Mouse (Mus musculus) hindbrain, embryonic 13.5 days (tissue): ENCODE measurements around the gene Kcnn1. TPM values are rescaled to one million over a fixed set of nuclear protein-coding genes. Genes with fewer than 3 reads are reported as not detected.
A peak's percentile ranks its signal among the peaks of the same experiment; 100 is the strongest.
"Not testable (repeated sequence)": the region's sequence is repeated elsewhere in the genome, so short reads cannot be mapped to it uniquely, and the experiment has no call there.

Source experiments
- ATAC-seq: fragments of 200-750 bp; cut with Nextera tagmentation; 2 replicates; pipeline ENCODE4 v1.8.0; 2017; ENCODE audit warnings: moderate TSS enrichment; ENCODE audit not compliant: low FRiP score
- H3K27ac ChIP-seq: fragments of 300-500 bp; sonication (generic); 2 replicates; pipeline ENCODE4 v1.5.1; 2015; ENCODE audit warnings: inconsistent platforms, mild to moderate bottlenecking, moderate library complexity
- H3K27me3 ChIP-seq: fragments of 300-500 bp; sonication (generic); 2 replicates; pipeline ENCODE4 v1.6.1; 2015; ENCODE audit warnings: mild to moderate bottlenecking, inconsistent platforms
- H3K36me3 ChIP-seq: fragments of 300-500 bp; sonication (generic); 2 replicates; pipeline ENCODE4 v1.6.1; 2015; ENCODE audit warnings: mild to moderate bottlenecking, inconsistent platforms
- H3K4me1 ChIP-seq: fragments of 300-500 bp; sonication (generic); replicated peaks from 2 replicates; pipeline ENCODE4 v1.6.1; 2015; ENCODE audit warnings: inconsistent platforms
- H3K4me2 ChIP-seq: fragments of 300-500 bp; sonication (generic); 2 replicates; pipeline ENCODE4 v1.6.1; 2015; ENCODE audit warnings: inconsistent platforms, mild to moderate bottlenecking, moderate library complexity
- H3K4me3 ChIP-seq: fragments of 300-500 bp; sonication (generic); 2 replicates; pipeline ENCODE4 v1.5.1; 2015; ENCODE audit warnings: mild to moderate bottlenecking, inconsistent platforms
- H3K9ac ChIP-seq: fragments of 300-500 bp; sonication (generic); 2 replicates; pipeline ENCODE4 v1.6.1; 2015; ENCODE audit warnings: mild to moderate bottlenecking, inconsistent platforms
- H3K9me3 ChIP-seq: fragments of 300-500 bp; sonication (generic); 2 replicates; pipeline ENCODE4 v1.6.1; 2016; ENCODE audit warnings: inconsistent platforms
- WGBS: fragments of 180-500 bp; shearing (Covaris S2); methylation state at CpG from one replicate; pipeline ENCODE4 v1.1.7; 2015; 5-methylcytosine and 5-hydroxymethylcytosine counted together
- polyA plus RNA-seq: library from polyadenylated mRNA; unstranded; fragments of >200 nt; fragmentation: Nextera tagmentation; extraction: Ambion mirVana; gene quantifications from 2 replicates; pipeline ENCODE4 v1.2.1, GENCODE M21; 2015

Kcnn1 gene
- polyA plus RNA-seq, 1 experiment from 2014 or later: 17.7 TPM

- H3K4me2 ChIP-seq: peak overlapping the region; percentile 76
- H3K4me1 ChIP-seq: peaks cover 19% of the 10 kb centered on the region
- peaks cover 40% of the 10 kb centered on the region for H3K27me3 ChIP-seq
- ATAC-seq: no peak
- 60% methylated on average over 2 of the region's 2 CpGs for WGBS
- H3K36me3 ChIP-seq: peaks cover 23% of the 10 kb centered on the region
- peak overlapping the region; percentile 78 for H3K27ac ChIP-seq
- no peaks in the 10 kb centered on the region for H3K9me3 ChIP-seq
- H3K4me3 ChIP-seq: peak overlapping the region; percentile 80; the same call in 1 of the 2 replicates
- H3K9ac ChIP-seq: peak overlapping the region; percentile 76
Observed at GRCm38 (mm10) chr8:70898661-70899198, 35.7 kb upstream of the Kcnn1 start.

DNA sequence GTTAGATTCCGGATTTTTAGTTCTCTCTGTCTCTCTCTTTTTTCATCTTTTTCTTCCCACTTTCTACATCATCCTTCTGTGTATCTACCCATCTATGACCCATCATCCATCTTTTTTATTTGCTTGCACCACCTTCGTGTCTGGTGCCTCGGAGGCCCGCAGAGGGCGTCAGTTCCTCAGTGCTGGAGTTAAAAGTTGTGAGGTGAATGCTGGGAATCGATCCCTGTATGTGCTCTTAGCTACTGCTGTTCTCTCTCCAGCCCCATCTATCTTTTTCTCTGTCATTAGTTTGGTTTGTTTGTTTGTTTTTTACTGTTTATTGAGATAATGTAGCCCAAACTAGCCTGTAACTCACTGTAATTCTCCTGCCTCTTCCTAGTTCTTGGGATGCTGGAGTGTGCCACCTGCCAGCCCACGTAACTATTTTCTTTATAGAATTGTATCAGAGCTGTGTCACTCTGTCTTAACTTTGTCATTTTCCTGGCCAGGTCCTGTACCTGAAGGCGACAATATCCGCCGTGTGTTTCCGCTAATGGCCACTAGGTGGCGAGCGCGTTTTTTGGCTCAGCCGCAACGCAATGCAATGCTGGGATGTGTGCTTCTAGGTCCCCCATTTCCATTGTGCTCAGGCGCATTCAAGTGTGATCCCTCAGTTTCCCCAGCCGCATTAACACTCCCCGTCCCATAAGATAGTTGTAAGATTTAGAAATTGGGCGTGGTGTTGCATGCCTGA is 34.8 kb upstream of the Kcnn1 start:
- Histone ChIP-seq H3K36me3 (peaks cover 32% of the 10 kb centered on the region), H3K9me3 (no peaks in the 10 kb centered on the region), H3K4me2 (peak overlapping the region; percentile 76), H3K4me3 (peak overlapping the region; percentile 80), H3K9ac (peak overlapping the region; percentile 76), H3K27ac (peak overlapping the region; percentile 78), H3K27me3 (peaks cover 41% of the 10 kb centered on the region), H3K4me1 (peaks cover 21% of the 10 kb centered on the region)
- peak; percentile 54 for ATAC-seq
- under 1% methylated on average over 20 of the region's 20 CpGs for WGBS

DNA sequence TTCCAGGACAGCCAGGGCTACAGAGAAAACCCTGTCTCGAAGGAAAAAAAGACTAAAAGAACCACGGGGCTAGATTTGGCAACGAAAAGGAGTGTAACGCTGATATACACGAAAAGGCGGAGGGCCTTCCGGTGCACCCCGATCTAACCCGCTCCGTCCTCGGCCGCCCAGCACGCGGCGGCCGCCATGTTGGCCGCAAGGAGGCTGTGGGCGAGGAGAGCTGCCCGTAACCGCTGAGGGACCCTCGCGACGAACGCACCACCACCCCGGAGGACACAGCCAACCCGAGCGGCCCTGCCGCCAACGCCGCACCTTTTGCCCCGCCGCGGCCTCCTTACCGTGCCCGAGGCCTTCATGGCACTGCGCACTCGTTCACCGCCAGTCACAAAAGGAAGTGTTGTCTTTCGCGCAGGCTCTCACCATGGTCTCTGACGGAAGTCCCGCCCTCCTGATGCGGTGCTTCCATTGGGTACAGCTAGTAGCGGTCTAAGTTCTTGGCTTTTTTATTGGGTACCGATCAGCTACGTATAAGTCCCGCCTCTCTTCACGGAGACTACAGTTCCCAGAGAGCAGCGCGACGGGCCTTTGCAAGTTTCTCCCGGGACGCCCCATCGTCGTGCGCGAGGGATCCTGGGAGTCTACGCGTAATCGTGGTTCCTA is 34.1 kb upstream of the Kcnn1 start, which contains the start of gene Rpl18a:
Gene Rpl18a (minus strand): TSS at position 392 of the 660 bp plus-strand sequence.
- under 1% methylated on average over 60 of the region's 60 CpGs for WGBS
- Histone ChIP-seq H3K27me3 (peaks cover 41% of the 10 kb centered on the region), H3K27ac (peak within 1 kb of the TSS; percentile 81)

GRCm38 (mm10) chr8:70896316-70897020 is 33.4 kb upstream of the Kcnn1 start:
- H3K4me2 ChIP-seq: peak overlapping the region; percentile 98
- peak overlapping the region; percentile 81 for H3K27ac ChIP-seq
- H3K9me3 ChIP-seq: no peaks in the 10 kb centered on the region
- H3K36me3 ChIP-seq: peaks cover 33% of the 10 kb centered on the region
- 3% methylated on average over 25 of the region's 25 CpGs for WGBS
- H3K27me3 ChIP-seq: peaks cover 43% of the 10 kb centered on the region
- ATAC-seq: no peak; the same call in 1 of the 2 replicates
- H3K4me1 ChIP-seq: peaks cover 31% of the 10 kb centered on the region
- H3K9ac ChIP-seq: peak overlapping the region; percentile 92
- peak overlapping the region; percentile 80 for H3K4me3 ChIP-seq

More for the DNA sequence above, 34.1 kb upstream of the Kcnn1 start, which contains the start of gene Rpl18a:
- H3K4me2 ChIP-seq: peak within 1 kb of the TSS; percentile 98
- peak within 1 kb of the TSS; percentile 92 for H3K9ac ChIP-seq
- H3K4me1 ChIP-seq: peaks cover 28% of the 10 kb centered on the region
- H3K4me3 ChIP-seq: peak within 1 kb of the TSS; percentile 80
- peak; percentile 97 for ATAC-seq
- peaks cover 33% of the 10 kb centered on the region for H3K36me3 ChIP-seq
- H3K9me3 ChIP-seq: no peaks in the 10 kb centered on the region

DNA sequence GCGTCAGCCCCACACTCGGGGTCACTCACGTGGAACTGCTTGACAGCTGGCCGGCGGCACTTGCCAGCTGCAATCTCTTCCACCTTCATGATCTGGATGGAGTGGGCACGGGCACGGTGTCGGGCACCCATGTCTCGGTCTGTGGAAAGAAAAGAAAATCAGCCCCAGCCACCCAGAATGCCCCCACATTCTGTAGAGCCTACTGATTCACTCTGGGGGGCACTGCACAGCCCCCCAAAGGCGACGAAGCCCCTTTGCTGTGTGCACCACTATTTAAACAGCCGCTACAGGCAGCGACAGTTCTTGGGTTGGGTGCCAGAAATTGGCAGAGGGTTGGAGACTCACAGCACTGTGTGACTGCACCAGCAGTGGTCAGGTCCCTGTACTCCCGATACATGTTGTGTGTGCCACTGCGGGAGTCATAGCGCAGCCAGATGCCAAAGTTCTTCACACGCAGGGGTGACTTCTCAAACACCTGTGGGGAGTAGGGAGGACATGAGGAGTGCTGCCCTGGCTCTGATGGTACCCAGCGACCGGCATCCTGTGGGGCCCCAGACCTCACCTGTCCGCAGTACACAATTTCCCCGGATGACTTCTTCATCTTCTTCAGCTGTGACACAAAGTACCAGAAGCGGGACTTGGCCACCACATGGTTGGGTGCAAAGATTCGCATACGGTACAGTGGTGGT is 32.7 kb upstream of the Kcnn1 start:
- 80% methylated on average over 24 of the region's 24 CpGs for WGBS
- H3K4me1 ChIP-seq: peaks cover 31% of the 10 kb centered on the region
- not testable (repeated sequence) for ATAC-seq, H3K27ac ChIP-seq, H3K9me3 ChIP-seq
- H3K9ac ChIP-seq: peak overlapping the region; percentile 92
- H3K4me3 ChIP-seq: peak overlapping the region; percentile 80
- H3K27me3 ChIP-seq: peaks cover 50% of the 10 kb centered on the region
- H3K36me3 ChIP-seq: peaks cover 36% of the 10 kb centered on the region
- peak overlapping the region; percentile 98 for H3K4me2 ChIP-seq

- WGBS: 90% methylated on average over 8 of the region's 8 CpGs
- Histone ChIP-seq H3K4me1 (peaks cover 31% of the 10 kb centered on the region), H3K27ac (no peak overlapping the region), H3K9ac (no peak overlapping the region), H3K36me3 (peaks cover 37% of the 10 kb centered on the region), H3K27me3 (peaks cover 57% of the 10 kb centered on the region), H3K9me3 (no peaks in the 10 kb centered on the region), H3K4me2 (no peak overlapping the region), H3K4me3 (no peak overlapping the region)
- ATAC-seq: no peak
Observed at GRCm38 (mm10) chr8:70894771-70895545, 31.9 kb upstream of the Kcnn1 start.

- Histone ChIP-seq H3K9me3 (no peaks in the 10 kb centered on the region), H3K4me2 (no peak overlapping the region), H3K9ac (no peak overlapping the region), H3K4me3 (no peak overlapping the region), H3K4me1 (peaks cover 31% of the 10 kb centered on the region), H3K27me3 (peaks cover 63% of the 10 kb centered on the region), H3K27ac (no peak overlapping the region), H3K36me3 (peaks cover 37% of the 10 kb centered on the region)
- no peak for ATAC-seq
- WGBS: 73% methylated on average over 2 of the region's 2 CpGs
Observed at GRCm38 (mm10) chr8:70894385-70894720, 31.3 kb upstream of the Kcnn1 start.

- Histone ChIP-seq H3K9me3 (no peaks in the 10 kb centered on the region), H3K4me2 (no peak overlapping the region), H3K27me3 (peaks cover 68% of the 10 kb centered on the region), H3K9ac (no peak overlapping the region), H3K36me3 (peaks cover 37% of the 10 kb centered on the region), H3K4me3 (no peak overlapping the region), H3K4me1 (peaks cover 31% of the 10 kb centered on the region), H3K27ac (no peak overlapping the region)
- 28% methylated on average over 12 of the region's 12 CpGs for WGBS
- ATAC-seq: no peak
Observed at GRCm38 (mm10) chr8:70893656-70894384, 30.8 kb upstream of the Kcnn1 start.

DNA sequence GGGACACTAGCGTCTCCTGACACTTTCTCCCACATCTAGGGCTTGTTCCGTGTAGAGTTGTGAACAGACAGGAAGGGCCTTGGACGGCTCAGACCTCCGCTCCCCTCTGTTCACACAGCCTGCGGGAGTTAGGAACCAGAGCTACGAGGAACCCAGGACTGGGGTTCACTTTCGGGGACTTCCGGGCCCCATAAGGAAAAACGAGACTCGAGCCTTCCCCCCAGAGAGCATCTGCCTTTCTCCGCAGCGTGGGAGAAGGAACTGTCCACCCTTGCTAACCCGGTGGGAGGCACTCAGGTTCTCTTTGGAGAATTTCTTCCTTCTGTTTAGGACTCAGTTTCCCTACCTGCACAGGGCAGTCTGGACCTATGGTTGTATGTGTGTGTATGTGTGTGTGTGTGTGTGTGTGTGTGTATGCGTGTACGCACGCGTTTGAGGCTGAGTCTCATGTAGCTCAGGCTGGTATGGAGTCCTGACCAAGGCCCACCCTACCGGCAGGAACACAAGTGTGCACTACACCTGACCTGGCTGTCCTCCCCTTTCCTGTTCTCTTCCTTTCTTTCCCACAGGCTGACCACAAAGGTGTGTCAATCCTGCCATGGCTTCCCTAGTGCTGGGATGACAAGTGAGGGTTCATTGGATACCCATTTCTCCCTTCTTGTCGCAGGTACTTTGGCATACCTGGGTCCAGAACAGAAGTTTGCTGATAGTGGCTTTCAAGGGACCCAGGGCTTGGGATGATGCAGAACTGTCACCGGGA is 30.0 kb upstream of the Kcnn1 start:
- H3K9ac ChIP-seq: peak overlapping the region; percentile 61
- H3K9me3 ChIP-seq: no peaks in the 10 kb centered on the region
- H3K27me3 ChIP-seq: peaks cover 73% of the 10 kb centered on the region
- no peak for ATAC-seq
- no peak overlapping the region for H3K27ac ChIP-seq
- WGBS: 26% methylated on average over 20 of the region's 20 CpGs
- H3K36me3 ChIP-seq: peaks cover 37% of the 10 kb centered on the region
- H3K4me2 ChIP-seq: peak overlapping the region; percentile 44
- peaks cover 24% of the 10 kb centered on the region for H3K4me1 ChIP-seq
- peak overlapping the region; percentile 30 for H3K4me3 ChIP-seq
